Mouse (Mus musculus) liver, adult (tissue): Measurements from ENCODE around the gene Gjb3.

Experiments
- GATA4 ChIP-seq: IDR thresholded peaks from 2 replicates; pipeline ENCODE4 v1.6.1; 2014; ENCODE audit warnings: mild to moderate bottlenecking, low read length; ENCODE audit not compliant: insufficient replicate concordance

The Gjb3 gene

DNA sequence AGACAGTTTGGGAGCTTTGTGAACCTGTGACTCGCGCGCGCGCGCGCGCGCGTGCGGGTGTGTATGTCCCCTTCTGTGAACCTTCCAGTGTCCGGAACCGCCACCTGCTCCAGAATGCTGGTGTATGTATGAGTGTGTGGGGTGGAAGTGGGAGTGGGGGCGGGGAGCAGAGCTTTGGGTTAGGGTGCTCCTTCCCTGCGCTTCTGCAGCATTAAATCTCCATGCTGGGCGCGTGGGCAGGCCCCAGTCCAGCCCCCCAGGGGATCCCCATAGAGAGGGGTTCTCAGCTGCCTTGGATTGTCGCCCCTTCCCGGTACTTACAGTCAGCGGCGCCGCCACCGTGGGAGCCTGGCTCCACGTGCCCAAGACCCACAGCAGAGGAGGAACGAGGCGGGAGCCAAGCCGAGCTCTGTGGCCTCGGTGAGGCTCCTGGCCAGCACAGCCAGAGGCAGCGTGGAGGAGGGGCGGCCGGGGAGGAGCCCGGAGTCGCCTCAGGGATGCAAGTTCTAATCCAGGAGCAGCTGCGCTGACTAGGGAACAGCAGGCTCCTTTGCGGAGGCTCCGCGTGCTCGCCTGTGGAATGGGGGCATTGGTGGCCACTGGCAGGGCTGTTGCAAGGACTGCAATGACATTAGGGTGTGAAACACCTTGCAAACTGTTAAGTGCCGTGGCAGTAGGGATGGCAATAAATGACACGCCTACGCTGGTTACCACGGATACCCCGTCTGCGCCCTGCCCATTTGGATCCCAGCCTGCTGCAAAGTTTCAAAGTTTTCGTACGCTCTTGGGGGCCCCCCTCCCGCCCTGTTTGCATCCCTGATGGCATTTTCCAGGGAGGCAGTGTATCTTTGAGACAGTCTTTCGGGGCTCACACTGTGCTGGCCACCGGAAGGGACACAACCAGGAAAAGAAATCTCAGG is at the start of gene Gjb3:
TSS of gene Gjb3 (minus strand) at position 664 of the 920 bp plus-strand sequence.
- no peak for TF ChIP-seq GATA4

DNA sequence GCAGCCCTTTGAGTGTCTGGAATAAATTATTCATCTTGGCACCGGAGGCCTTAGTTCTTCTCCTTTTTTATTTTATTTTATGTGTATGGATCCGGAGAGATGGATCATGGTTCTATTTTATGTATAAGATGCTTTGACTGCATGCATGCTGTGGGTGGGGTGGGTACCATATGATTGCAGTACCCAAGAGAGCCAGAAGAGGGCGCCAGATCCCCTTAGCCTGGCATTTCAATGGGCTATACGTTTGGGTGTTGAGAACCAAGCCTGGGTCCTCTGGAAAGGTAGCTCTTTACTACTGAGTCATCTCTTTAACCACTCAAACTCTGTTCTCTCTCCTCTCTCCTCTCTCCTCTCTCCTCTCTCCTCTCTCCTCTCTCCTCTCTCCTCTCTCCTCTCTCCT is 46.7 kb upstream of the Gjb3 start:
- TF ChIP-seq GATA4: no peak

DNA sequence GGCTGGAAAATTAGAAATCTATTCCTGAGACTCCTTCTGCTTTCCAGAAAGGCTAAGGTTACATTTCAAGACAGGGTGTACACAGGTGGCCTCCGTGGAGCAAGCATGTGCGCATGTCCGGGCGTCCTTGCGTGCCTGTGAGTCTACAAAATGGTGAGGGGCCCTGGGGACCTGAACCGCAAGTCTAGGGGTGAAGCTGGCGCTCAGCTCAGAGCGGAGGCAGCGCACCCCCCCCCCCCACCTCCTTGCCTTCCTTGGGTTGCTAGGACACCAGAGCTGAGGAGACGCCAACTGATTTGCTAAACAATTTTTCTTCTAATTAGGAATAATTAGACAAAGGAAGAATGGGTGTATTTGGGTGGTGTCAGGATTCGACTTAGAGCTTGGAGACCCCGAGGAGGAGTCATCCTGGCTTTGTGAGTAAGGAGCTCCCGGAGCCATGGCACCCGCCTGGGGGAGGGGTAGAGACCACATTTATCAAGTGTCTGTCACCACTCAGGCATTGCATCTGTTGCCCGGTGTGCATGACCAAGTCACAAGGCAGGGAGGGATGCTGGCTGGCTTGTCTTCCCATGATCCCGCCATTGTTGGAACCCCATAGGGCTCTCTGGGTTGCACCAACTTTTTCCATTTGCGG is 45.0 kb upstream of the Gjb3 start:
- no peak for TF ChIP-seq GATA4

DNA sequence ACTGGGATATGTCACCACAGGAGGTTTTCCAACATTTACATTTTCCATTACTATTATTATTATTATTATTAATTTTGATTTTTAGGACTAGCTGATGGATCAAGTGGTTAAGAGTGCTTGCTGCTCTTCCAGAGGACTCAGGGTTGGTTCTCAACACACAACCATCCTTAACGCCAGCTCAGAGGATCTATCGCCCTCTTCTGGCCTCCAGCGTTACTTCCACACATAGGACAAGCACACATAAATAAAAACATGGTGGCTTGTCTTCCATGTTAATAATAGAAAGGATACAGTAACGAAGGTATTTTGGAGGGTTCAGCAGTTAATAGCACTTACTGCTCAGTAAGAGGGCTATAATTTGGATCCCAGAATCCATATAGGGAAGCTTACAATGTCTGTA is 44.0 kb upstream of the Gjb3 start:
- TF ChIP-seq GATA4: no peak

DNA sequence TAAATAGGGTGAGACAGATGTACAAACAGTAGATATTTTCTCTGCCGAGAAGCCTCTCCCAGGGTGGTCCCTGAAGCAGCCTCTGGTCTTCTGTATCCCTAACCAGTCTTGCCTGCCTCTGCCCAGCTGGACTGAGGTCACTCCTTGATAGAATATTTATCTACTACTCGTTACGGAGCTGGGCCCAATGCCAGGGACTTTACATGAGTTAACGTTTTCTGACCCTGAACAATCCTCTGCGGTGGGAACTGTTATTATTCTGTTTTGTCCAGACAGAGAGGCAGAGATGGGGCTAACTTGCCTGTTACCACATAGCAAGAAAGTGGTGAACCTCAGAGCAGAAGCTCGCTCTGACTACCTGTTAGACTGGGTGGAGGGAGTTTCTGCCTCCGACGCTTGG is 42.8 kb upstream of the Gjb3 start:
- no peak for TF ChIP-seq GATA4

DNA sequence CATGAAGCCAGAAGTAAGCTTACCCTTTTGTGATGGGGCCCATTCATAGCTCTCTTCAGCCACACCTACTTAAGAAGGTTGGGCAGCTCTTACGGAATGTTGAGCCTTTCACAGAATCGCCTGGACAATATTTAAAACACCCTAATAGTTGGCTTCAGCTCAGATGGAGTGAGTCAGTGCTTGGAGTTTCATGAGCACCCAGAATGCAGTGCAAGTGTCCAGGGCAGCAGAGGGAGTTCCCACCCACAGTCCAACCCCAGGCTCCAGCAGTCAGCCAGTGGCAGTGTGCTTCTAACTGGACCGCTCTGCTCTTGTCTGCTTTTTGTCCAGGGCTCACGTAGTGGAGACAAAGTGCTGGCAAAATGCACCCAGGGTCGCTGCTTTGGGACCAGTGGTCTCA is 40.9 kb upstream of the Gjb3 start:
- TF ChIP-seq GATA4: no peak

DNA sequence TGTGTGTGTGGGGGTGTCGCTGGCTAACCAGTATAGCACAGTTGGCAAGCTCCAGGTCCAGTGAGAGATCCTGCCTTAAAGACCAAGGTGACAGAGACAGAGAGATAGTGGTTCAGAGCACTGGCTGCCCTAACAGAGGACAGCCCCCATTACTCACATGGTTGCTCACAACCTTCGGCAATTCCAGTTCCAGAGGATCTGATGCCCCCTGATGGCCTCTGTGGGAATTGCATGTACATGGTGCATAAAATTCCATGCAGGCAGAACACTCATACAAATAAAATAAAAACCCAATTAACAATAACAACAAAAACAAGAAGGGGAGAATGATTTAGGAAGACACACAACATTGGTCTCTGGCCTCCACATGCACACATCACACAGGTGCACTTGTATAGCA is 39.8 kb upstream of the Gjb3 start:
- TF ChIP-seq GATA4: no peak

DNA sequence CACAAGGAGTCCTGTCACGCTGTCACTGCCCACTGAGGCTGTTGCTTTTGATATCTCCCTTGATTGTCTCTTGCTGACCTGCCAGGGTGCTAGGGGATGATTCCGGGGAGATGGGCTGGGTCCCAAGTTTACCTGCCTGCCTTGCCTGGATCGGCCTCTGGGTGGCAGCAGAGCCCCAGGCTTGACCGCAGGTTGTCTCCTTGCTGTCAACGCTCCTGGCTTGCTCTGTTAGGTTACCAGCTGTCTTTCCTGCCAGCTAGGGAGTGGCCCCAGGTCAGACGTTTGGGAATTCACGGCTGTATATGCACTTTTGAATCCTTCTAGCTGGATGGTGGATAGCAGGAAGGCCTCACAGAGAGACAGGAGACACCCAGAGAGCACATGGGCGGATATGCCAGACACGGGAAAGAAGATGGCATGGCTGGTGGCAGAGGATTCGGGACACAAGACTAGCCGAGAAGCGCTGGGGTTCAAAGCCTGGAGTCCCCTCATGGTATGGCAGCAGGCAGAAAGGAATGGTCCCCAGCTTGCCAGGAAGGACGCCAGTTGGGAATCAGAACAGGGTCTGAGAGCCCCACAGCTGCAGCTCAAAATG is 37.8 kb upstream of the Gjb3 start:
- no peak for TF ChIP-seq GATA4

DNA sequence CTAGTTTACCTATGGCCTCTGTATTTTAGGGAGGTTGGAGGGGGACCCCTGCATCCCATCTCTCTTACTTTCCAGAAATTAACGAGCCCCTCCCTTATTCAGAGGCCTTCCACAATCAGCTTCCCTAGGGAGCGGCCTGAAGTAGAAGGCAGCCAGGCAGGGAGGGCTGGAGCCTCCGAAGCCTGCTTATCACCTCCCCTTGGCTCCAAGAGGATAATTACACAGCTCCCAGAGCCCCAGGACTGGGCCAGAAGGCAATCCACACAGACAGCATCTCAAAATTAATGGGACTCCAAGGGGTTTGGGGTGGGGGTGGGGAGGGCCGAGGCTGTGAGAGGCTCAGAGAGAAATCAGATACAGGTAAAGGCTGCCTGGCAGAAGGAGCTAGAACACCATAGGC is 35.2 kb upstream of the Gjb3 start:
- no peak for TF ChIP-seq GATA4

DNA sequence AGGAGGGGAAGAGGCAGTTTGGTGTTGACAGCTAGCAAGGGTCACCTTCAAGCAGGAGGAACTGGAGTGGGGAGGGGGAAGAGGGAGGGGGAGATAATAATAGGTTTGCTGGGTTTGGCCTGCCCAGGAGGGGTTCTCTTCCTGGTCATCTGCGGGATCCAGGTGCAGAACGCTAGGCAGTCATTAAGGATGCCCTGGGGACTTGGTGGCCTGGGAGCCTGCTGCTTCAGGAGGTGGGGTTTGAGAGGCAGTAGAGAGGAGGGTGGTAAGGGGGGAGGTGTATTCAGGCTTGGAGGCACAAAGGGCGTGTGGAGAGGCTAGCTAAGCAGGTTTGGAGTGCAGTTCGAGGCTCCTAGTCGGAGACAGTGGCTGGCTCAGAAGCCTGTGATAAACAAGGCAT is 34.8 kb upstream of the Gjb3 start:
- TF ChIP-seq GATA4: no peak

DNA sequence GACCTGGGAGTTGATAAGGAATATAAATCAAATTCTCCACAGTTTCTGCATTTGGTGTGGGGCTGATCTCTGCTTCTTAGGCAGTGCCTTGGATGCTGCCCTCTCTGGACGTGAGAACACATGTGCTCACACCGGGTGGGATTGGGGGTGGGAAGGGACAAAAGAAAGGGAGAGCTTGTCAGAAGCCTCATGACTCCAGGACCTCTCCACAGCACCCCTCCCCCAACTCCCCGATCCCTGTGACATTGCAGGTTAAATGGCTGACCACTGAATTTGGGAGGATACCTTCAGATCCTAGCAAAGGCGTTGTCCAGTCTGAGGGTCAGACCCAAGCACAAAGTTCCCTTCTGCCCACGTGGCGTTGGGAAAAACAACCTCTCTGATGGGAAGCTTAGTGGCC is 33.8 kb upstream of the Gjb3 start:
- TF ChIP-seq GATA4: no peak

DNA sequence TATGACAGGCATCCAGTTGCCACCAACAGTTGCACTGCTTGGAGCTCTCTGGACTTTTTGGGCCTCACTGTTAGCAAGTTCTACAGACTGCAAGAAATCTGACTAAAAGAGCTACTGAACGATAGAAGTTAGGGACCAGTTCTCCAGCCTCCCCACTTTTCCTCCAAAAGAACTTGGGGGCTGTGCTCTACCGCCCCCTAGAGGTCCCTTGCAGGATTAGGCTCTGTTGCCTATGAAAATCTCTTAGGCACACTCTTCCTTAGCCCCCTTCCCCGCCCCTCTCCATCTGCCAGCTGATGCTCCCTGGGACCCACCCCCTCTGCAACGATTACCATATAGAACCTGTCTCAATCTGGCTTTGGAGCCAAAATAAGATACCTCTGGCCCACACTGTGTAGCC is 32.7 kb upstream of the Gjb3 start:
- no peak for TF ChIP-seq GATA4

DNA sequence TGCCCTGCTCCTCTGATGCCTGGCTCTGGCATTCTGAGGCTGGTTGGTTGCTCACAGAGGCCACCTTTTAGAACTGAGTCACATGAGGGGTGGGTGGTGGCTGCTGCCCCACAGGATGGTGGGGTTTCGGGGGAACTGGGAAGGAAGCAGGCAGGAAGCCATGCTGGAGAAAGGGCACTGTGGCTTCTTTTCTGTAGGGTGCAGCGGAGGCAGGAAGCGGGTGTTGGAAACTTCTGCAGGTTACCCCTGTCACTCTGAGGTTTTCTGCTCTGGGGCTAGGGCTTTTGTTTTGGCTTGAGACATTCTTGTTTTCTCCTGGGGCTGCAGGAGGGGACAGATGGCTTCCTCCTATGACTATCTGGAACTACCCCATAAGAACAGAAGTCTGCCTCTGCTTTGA is 31.9 kb upstream of the Gjb3 start:
- TF ChIP-seq GATA4: no peak

DNA sequence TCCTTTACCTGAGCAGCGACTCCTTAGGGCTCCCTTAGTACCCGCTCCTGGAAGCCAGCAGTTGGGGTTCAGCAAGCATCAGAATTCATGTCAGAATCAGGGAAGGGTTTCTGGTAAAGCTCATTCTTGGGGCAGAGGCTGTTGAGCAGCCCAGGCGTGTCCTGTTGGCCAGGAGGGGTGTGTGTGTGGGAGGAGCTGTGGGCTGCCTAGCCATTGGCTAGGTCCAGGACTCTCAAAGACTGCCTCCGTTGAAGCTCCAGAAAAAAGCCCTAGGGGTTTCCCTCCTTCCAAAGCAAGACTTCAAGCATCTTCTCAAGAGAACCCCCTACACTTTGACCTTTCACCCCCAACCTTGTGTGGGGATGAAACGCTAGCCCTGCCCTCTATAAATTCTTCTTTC is 27.4 kb upstream of the Gjb3 start, which contains the start of gene Gjb5:
TSS of gene Gjb5 (minus strand) at position 164 of the 400 bp plus-strand sequence.
- TF ChIP-seq GATA4: no peak

DNA sequence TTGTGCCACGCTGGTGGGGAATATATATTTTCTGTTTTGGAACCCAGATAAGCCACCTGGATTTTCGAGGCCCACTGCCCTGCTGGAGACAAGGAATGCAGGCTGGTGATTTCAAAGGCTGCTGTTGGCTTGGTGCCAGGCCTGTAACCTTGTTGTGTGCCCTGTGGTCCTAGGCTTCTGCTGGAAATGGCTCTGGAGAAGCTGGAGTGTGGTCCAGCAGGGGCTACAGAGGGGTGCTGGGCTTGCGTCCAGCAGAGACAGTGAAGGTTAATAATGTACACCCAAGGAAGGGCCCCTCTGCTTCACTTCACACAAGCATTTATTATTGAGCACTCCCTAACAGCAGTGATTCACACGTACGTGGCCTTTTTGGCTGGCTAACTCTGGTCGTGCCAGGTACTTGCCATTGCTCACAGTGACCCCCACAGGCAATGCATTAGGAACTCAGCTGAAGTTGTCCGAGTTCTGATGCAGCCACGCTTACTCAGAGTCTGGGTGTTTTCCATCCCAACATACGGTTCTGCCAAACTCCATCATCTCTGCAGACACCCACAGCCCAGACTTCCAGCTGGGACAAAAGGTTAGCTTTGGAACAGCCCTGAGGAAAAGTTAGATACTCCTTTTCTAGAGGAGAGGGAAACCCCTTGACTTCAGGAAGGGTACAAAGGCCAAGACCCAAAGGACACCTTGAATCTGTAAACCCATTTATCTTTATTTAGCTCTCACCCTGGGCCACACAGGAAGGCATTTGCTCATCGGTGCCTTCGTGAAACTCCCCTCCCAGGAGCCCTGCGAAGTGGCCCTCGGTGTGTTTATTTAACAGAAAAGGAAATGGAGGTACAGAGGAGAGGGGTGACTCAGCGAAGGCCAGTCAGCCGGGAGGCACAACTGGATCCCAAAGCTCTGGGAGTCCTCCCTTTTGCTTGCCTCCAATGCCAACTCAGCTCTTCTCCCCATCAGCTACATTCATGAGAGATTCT is 24.2 kb upstream of the Gjb3 start:
- TF ChIP-seq GATA4: no peak

DNA sequence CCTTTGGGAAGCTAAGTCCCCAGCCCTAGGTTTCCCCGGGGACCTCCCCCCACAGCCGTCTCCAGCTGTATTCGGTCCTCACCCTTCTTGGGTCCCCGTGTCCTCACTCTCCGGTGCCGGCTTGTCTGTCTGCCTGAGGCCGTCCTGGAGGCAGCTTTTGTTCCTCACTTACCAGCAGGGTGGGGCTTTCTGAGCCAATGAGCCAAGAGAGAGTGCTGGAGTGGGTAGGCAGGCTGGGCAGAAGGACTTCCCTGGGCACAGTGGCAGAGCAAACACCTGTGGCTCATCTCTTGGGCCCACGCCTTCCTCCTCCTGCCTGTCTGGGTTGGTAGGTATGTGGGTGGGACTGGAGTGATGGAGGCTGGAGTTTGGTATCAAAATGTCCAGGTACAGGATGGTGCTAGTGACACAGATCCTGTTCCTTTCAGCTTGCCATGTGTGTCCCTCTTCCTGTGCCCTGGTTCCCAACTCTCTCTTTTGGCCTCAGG is 23.4 kb upstream of the Gjb3 start, which contains the start of gene Gjb4:
TSS of gene Gjb4 (minus strand) at position 131 of the 488 bp plus-strand sequence.
- TF ChIP-seq GATA4: no peak
